Mouse (Mus musculus): ENCODE measurements around the gene Ccdc157.
"Not testable (repeated sequence)": the region's sequence is repeated elsewhere in the genome, so short reads cannot be mapped to it uniquely, and the experiment has no call there.

Ccdc157 gene

GRCm38 (mm10) chr11:4133450-4133849 is 26.6 kb downstream of the Ccdc157 start:
- ATAC-seq (ENCODE audit: low TSS enrichment) = no peak

GRCm38 (mm10) chr11:4128461-4128860 is 31.6 kb downstream of the Ccdc157 start:
- ATAC-seq (ENCODE audit: low TSS enrichment) = not testable (repeated sequence)

- no peak for ATAC-seq (ENCODE audit: low TSS enrichment)
Observed at GRCm38 (mm10) chr11:4127059-4127458, 33.0 kb downstream of the Ccdc157 start.

DNA sequence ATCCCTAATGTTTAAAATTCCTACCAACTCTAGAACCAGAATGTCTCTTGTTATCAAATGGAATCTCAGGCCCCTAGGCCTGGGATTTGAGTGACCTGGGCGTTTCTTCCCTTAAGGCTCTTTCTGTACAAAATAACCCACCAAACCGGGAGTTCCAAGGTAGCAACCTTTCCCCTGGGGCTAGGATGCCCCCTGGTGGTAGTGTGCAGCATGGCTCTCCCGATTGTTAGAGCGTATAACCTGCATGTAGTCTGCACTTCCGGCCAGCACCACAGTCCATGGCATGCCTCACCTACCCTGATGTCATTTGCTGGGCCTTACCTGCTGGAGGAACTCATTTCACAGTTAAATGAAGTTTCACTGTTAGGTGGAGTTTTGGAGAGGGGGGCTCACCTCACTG is 36.2 kb downstream of the Ccdc157 start:
- ATAC-seq (ENCODE audit: low TSS enrichment) = 0 out of 2 replicates have a peak, but pooled peaks have one; percentile 46

DNA sequence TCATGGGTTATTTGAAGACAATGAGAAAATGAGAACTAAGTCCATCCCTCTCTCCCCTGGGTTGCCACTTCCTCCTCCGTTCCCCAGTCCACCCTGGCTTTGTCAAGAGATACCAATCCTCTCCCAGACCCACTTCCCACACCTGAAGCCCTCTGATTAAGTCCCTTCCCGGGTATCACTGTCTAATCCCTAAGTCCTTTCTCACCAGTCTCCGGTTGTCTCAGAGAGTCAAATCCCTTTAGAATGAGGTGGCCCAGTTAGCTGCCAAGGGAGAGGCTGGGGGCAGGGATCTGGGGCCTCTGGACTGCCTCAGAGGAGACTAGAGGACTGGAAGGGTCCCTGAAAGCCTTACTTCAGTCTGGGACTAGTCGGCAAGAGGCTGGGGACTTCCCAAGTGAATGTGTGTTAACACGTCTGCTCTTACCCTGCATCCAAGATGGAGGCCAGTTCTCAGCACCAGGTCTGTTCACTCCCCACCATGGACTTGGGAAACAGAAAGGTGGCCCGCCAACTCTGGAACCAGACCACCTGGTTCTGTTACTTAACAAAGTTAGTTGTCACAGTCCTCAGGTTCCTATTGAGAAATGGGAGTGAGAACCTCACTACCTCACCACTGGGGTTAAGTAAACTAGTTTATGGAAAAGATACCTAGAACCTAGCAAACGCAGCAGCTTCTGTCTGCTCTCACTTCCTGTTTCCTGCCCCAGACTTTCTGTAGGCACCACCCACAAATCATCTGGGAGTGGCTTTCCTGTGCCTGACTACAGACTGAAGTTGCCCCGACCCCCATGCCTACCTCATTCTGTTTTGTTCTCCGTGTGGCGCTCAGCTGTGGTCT is 37.1 kb downstream of the Ccdc157 start, which contains the start of gene Sec14l2:
TSS of gene Sec14l2 (minus strand) at position 674 of the 838 bp plus-strand sequence.
- no peak for ATAC-seq (ENCODE audit: low TSS enrichment)

GRCm38 (mm10) chr11:4122226-4122625 is 37.9 kb downstream of the Ccdc157 start:
- no peak for ATAC-seq (ENCODE audit: low TSS enrichment)

- no peak for ATAC-seq (ENCODE audit: low TSS enrichment)
Observed at GRCm38 (mm10) chr11:4121691-4122090, 38.4 kb downstream of the Ccdc157 start.

DNA sequence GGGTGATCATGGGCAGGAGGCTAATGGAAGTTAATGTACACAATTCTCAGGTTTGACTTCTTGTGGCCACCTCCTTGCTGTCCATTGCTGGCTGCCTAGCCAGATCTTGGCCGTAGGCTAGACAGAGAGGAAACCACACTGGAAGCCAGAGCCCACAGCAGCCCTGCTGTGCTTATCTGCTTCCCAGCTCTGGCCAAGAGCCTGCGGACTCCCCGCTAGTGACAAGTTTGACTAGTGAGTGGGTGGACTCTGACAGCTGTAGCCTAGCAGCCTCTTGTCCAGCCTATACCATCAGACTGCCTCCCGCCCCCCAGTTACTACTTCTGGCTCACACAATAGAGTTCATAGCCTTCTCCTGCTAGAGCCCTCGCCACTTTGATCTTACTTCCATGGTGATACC is 40.5 kb downstream of the Ccdc157 start:
- ATAC-seq (ENCODE audit: low TSS enrichment) = no peak

DNA sequence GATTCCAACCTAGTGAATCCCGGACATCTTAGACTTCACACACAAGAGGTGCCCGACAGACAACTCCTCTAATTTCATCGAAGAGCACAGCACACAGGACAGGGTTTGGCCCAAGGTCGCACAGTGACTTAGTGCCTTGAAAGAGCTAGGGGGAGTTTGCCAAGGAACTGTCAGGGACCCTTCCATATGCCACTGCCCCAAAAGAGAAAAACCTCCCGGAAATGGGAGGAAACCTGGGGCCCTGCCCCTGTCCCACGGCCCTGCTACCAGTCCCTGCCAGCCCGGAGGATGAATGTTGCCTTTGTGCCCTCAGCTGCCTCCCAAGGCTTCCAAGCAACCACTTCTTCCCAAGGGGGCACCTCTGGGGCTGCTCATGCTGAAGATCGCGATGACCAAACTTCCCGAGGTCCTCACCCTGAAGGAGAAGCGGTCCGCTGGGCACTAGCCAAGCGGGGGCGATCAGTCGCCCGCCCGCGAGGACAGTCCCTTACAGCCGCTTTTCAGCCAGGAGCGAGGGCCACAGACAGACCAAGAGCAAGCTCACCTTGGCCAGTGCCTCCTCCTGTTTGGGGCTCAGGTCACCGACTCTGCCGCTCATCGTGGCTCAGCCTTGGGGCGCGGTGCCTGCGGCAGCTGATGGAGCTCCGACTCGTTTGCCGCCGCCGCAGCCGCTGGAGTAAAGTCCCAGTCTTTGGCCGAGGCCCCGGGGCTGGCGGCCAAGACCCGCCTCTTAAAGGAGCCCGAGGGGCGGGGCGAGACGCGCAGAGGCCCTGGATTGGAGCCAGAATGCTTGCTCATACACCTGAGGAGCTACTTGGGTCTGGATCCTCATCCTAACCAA is 41.8 kb downstream of the Ccdc157 start:
- ATAC-seq (ENCODE audit: low TSS enrichment) = peak; percentile 30; the same call in 1 of the 2 replicates

- no peak for ATAC-seq (ENCODE audit: low TSS enrichment)
Observed at GRCm38 (mm10) chr11:4117372-4118071, 42.6 kb downstream of the Ccdc157 start.

DNA sequence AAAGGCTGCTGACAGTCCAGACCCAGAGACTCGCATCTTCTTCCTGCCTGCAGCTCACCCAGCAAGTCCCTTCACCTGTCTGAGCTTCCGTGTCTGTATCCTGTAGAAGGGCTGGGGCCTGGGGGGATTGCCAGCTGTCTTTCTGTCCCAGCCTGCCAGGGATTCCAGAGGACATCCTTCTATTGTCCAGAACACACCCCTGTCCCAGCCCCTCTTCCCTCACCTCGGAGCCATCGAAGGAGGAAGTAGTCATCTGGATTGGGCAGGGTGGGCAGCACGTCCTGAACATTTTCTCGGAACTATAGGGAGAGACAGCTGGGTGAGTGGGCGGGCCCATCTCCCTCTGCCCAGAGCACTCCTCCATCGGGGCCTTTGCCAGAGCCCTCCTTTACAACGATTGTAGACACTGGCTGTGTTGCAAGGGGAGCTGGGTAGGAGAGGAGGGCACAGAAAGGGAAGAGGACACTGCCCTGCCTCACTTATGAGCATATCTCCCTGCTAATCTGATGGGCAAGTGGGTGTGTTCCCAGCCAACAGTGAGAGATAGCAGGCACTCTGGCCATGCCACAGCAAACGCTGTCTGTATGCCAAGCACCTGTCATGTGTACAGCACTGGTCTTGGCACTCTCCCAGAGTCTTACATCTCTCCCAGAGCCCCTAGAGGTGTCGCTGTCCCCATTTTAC is 43.5 kb downstream of the Ccdc157 start:
- ATAC-seq (ENCODE audit: low TSS enrichment) = peak; percentile 45

- no peak for ATAC-seq (ENCODE audit: low TSS enrichment)
Observed at GRCm38 (mm10) chr11:4115407-4115806, 44.7 kb downstream of the Ccdc157 start.

DNA sequence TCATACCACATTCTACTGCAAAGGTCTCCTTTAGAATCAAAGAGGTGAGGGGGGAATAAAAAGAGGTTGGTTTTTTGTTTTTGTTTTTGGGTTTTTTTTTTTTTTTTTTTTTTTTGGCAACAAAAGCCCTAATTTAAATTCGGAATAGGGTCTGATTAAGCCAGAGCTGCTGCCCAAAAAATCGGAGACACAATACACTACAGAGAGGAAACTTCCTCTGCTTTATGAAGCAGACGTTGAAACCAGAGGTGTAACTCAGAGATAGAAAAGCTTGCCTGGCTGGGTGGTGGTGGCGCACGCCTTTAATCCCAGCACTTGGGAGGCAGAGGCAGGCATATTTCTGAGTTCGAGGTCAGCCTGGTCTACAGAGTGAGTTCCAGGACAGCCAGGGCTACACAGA is 45.6 kb downstream of the Ccdc157 start:
- ATAC-seq (ENCODE audit: low TSS enrichment) = not testable (repeated sequence)

DNA sequence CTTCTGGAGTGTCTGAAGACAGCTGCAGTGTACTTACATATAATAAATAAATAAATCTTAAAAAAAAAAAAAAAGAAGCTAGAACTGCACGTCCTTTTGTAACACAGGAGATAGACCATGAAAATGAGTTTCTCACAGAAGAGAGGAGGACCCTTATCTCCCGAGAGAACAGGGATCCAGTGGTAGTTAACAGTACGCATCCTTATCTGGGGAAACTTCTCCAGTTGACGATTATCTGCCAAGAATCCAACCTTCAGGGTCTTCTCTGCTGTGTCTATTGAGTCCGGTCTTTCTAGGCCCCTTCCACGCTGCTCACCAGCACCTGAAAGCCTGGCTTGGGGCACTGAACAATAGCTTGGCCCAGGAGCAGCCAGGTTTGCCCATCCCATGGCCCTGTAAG is 46.1 kb downstream of the Ccdc157 start:
- ATAC-seq (ENCODE audit: low TSS enrichment) = no peak

DNA sequence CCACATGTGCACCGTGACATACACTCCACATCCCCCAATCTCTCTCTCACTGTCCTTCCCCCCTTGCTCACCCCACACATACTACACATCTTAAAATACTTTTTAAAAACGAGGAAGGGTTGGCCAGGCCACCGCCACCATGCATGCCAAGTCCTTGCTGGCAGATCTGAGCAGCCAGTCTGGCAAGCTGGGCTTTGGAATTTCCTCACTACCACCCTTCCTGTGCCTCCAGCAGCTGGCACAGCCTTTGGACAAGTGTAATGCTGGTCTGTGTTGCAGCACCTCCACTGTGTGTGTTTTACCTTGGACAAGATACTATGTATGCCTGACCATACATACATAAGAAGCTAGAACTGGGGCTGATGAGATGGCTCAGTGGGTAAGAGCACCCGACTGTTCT is 46.6 kb downstream of the Ccdc157 start:
- ATAC-seq (ENCODE audit: low TSS enrichment) = no peak

- ATAC-seq (ENCODE audit: low TSS enrichment) = no peak
Observed at GRCm38 (mm10) chr11:4112861-4113260, 47.2 kb downstream of the Ccdc157 start.

DNA sequence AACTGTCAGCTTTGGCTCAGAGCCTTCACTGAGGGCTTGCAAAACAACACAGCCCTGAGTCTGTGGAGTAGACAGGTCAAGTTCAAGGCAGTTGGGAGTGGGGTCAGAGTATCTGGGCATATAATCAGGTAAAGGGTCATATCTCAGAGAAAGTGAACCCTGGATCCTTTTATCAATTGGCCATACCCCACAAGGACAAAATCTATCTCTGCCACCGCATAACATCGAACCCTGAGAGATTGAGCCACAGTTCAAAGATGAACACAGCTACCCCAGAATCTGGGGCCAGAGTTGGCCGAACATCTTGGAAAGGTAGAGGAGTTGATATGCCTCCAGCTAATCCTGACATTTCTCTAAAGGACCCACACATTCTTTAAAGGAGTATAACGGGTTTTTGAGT is 48.1 kb downstream of the Ccdc157 start:
- ATAC-seq (ENCODE audit: low TSS enrichment) = no peak

DNA sequence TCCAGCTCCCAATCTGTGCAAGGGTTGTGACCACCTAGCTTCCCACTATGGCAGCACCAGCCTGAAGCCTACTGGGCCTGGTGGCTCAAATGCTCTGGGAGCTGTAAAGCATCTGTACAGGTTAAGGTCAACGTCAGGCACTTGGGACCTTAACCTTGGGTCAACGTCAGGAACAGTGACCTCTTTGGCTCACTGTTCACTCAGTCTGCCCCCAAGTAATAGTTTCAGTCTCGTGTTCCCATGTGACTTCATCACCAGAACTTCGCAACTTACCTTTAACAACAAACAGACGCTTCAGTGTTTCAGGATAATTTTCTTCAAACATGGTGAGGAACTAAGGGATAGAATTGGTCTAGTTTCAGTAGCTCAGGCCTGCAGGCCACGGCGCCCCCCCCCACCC is 51.4 kb downstream of the Ccdc157 start:
- ATAC-seq (ENCODE audit: low TSS enrichment) = no peak

GRCm38 (mm10) chr11:4107901-4108300 is 52.2 kb downstream of the Ccdc157 start:
- not testable (repeated sequence) for ATAC-seq (ENCODE audit: low TSS enrichment)

DNA sequence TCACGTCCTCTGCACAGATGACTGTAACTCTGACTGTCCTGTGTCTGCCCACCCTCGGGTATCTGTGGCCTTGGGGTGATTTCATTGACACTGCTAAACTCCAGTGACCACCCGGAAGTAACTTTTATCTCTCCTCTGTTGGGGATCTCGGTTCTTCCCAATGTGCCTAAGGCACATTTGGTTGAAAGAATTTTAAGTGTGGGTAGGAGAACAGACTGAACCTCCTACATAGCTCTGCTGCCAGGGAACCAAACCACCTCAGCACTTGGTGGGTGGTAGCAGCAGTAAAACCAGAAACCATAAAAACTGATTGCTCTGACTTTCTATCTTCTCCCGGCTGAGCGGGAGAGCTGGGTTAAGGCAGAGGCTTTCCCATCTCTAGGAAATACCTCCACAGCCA is 54.6 kb downstream of the Ccdc157 start:
- peak; percentile 88 for ATAC-seq (ENCODE audit: low TSS enrichment)

- ATAC-seq (ENCODE audit: low TSS enrichment) = peak; percentile 67
Observed at GRCm38 (mm10) chr11:4104989-4105388, 55.1 kb downstream of the Ccdc157 start.
